Mouse (Mus musculus) ovary, postnatal 36 days (tissue): ENCODE results near the gene Olr1.

Experiments
- DNase-seq: peaks from one replicate; pipeline ENCODE4 v3.0.0; 2022; ENCODE audit warnings: low spot score, mixed read lengths

Olr1 gene

GRCm38 (mm10) chr6:129507024-129507423 is at the start of gene Olr1:
Gene Olr1 (minus strand): TSS chr6:129507165.
- no peak for DNase-seq

- DNase-seq: no peak
These were observed 41.0 kb upstream of the Olr1 start for GRCm38 (mm10) chr6:129548009-129548408.

GRCm38 (mm10) chr6:129547277-129547676 is 40.3 kb upstream of the Olr1 start:
- no peak for DNase-seq

GRCm38 (mm10) chr6:129543709-129544606 is 37.0 kb upstream of the Olr1 start:
- DNase-seq: peak; percentile 46

- DNase-seq: no peak
These were observed 35.6 kb upstream of the Olr1 start for GRCm38 (mm10) chr6:129542540-129542939.

- DNase-seq: no peak
These were observed 35.0 kb upstream of the Olr1 start for GRCm38 (mm10) chr6:129541931-129542330.

GRCm38 (mm10) chr6:129538555-129538954 is 31.6 kb upstream of the Olr1 start:
- no peak for DNase-seq

- DNase-seq: no peak
These were observed 28.8 kb upstream of the Olr1 start for GRCm38 (mm10) chr6:129535723-129536122.

- DNase-seq: no peak
These were observed 27.7 kb upstream of the Olr1 start for GRCm38 (mm10) chr6:129534627-129535190.

GRCm38 (mm10) chr6:129534057-129534456 is 27.1 kb upstream of the Olr1 start:
- no peak for DNase-seq

- peak; percentile 82 for DNase-seq
These were observed 26.2 kb upstream of the Olr1 start, which contains the start of gene Gabarapl1 for GRCm38 (mm10) chr6:129532942-129533860. Gene Gabarapl1 (plus strand): TSS chr6:129533160.

- peak; percentile 68 for DNase-seq
These were observed 25.6 kb upstream of the Olr1 start for GRCm38 (mm10) chr6:129532556-129532941.

GRCm38 (mm10) chr6:129530261-129530660 is 23.3 kb upstream of the Olr1 start:
- DNase-seq: no peak

- DNase-seq: no peak
These were observed 22.6 kb upstream of the Olr1 start for GRCm38 (mm10) chr6:129529605-129530004.

GRCm38 (mm10) chr6:129527416-129527815 is 20.5 kb upstream of the Olr1 start:
- DNase-seq: no peak

- no peak for DNase-seq
These were observed 19.1 kb upstream of the Olr1 start for GRCm38 (mm10) chr6:129526069-129526468.

- no peak for DNase-seq
These were observed 10.9 kb upstream of the Olr1 start for GRCm38 (mm10) chr6:129517752-129518408.

GRCm38 (mm10) chr6:129516388-129516787 is 9.4 kb upstream of the Olr1 start:
- no peak for DNase-seq

GRCm38 (mm10) chr6:129515068-129515467 is 8.1 kb upstream of the Olr1 start:
- no peak for DNase-seq

GRCm38 (mm10) chr6:129514376-129514775 is 7.4 kb upstream of the Olr1 start:
- DNase-seq: no peak

GRCm38 (mm10) chr6:129513409-129513808 is 6.4 kb upstream of the Olr1 start:
- no peak for DNase-seq

GRCm38 (mm10) chr6:129512868-129513267 is 5.9 kb upstream of the Olr1 start:
- no peak for DNase-seq
